Mouse (Mus musculus) olfactory bulb, adult 2 months (tissue): ENCODE measurements around the gene Gm26741. TPM values are rescaled to one million over a fixed set of nuclear protein-coding genes. Genes with fewer than 3 reads are reported as not detected.

Source experiments
- H3K27ac ChIP-seq: fragments of 200-500 bp; 2 replicates; pipeline ENCODE4 v1.5.1; 2012; ENCODE audit warnings: low read depth, low read length; ENCODE audit not compliant: insufficient read depth
- H3K4me1 ChIP-seq: fragments of 200-500 bp; 2 replicates; pipeline ENCODE4 v1.6.1; 2012; ENCODE audit warnings: low read length; ENCODE audit not compliant: control insufficient read depth, insufficient read depth
- H3K4me3 ChIP-seq: fragments of 200-500 bp; 2 replicates; pipeline ENCODE4 v1.5.1; 2012; ENCODE audit warnings: mild to moderate bottlenecking, low read depth, low read length, moderate library complexity; ENCODE audit not compliant: insufficient read depth
- CTCF ChIP-seq: fragments of 200-500 bp; IDR thresholded peaks from 2 replicates; pipeline ENCODE4 v1.5.1; 2012; ENCODE audit warnings: low read depth, mild to moderate bottlenecking, low read length, moderate library complexity; ENCODE audit not compliant: insufficient read depth
- POLR2A ChIP-seq: fragments of 200-500 bp; IDR thresholded peaks from 2 replicates; pipeline ENCODE4 v1.6.1; 2012; ENCODE audit warnings: mild to moderate bottlenecking, low read depth, low read length, moderate library complexity; ENCODE audit not compliant: insufficient read depth
- WGBS: fragments of 180-500 bp; shearing (Covaris S2); methylation state at CpG from one replicate; pipeline ENCODE4 v1.1.7; 2018; 5-methylcytosine and 5-hydroxymethylcytosine counted together
- polyA plus RNA-seq: library from polyadenylated mRNA; stranded (reverse); fragments of >200 nt; gene quantifications from 2 replicates; pipeline ENCODE4 v1.2.4, GENCODE M21; 2012; ENCODE audit warnings: low replicate concordance; ENCODE audit not compliant: missing spikeins, insufficient read depth, insufficient read length

The Gm26741 gene
- polyA plus RNA-seq, 1 experiment: not detected

DNA sequence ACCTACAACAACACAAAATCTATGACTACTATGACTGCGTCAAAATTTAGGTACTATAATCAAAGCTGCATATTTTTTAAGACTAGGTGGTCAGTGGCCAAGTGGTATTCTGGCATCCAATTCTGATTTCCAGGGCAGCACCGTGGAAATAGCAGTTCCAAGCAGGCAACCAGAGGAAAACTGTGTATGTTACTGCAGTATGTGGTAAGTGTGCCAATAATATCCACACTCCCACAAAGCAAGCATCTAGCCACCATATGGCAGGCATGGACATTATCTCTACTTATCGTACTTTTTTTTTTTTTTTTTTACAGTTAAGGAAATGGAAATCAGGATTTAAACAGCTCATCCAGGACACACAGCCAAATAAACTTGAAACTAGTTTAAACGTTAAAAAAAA lies 9.8 kb downstream of the Gm26741 start:
- 89% methylated on average over 4 of the region's 4 CpGs for WGBS
- no peaks in the 10 kb centered on the region for H3K4me1 ChIP-seq

DNA sequence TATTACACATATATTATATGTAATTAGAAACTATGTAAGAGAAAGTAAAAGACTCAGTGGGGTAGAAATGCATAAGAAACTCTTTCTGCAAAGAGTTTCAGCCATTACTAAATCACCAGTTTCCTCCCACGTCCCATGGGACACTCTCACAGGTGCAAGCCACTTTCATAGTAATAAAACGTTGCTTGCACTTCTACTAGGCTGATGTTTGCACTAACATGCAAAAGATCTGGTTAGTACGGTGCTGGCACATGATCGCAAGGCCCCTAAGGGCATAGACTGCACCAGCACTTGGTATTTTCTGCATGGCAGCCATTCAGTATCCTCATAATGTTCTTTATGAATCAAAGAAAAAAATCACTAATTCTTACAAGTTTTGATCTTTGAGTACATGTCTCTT lies 15.3 kb downstream of the Gm26741 start:
- H3K4me3 ChIP-seq: no peak overlapping the region
- no peak for TF ChIP-seq CTCF
- no peak for TF ChIP-seq POLR2A
- no peak overlapping the region for H3K27ac ChIP-seq
- H3K4me1 ChIP-seq: no peaks in the 10 kb centered on the region
- 84% methylated on average over 4 of the region's 4 CpGs for WGBS

More for the DNA sequence above, 9.8 kb downstream of the Gm26741 start:
- H3K27ac ChIP-seq: no peak overlapping the region
- TF ChIP-seq POLR2A (no peak), CTCF (no peak)
- H3K4me3 ChIP-seq: no peak overlapping the region

DNA sequence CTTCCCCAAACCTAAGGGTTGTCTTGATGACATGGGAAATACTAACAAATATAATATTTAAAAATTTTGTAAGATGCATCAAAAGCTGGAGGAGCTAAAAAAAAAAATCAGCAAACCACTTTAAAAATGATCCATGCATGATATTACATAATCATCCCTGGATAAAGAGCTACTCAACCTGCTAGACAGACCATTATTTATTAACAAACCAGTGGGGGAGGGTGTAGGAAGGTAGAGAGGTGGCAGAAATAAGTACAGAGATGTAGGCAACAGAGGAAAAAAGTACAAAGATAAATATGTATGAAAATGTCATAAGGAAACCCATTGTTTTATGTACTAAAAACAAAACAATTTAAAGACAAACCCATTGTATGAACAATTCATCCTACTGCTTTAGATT lies 16.1 kb downstream of the Gm26741 start:
- H3K4me1 ChIP-seq: no peaks in the 10 kb centered on the region
- H3K27ac ChIP-seq: no peak overlapping the region
- no peak for TF ChIP-seq CTCF
- TF ChIP-seq POLR2A: no peak
- no peak overlapping the region for H3K4me3 ChIP-seq

DNA sequence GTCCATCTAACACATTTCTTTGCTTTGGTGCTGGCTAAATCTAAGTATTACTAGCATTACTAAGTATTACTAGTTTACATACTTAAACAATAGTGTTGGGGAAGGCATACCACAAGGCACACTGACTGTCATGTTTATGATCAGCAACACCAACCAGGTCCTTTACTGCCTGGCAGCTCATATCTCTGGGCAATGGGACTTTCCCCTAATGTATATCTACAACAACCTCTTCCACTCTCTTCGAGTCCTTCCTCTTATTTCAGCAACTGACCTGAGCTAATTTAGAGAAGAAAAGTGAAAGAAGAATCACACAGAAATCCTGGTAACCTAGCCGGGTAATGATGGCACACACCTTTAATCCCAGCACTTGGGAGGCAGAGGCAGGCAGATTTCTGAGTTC lies 17.9 kb downstream of the Gm26741 start:
- no peaks in the 10 kb centered on the region for H3K4me1 ChIP-seq
- TF ChIP-seq CTCF: no peak
- TF ChIP-seq POLR2A: no peak
- 92% methylated on average over 2 of the region's 2 CpGs for WGBS
- no peak overlapping the region for H3K4me3 ChIP-seq
- H3K27ac ChIP-seq: no peak overlapping the region

- WGBS: 89% methylated on average over 2 of the region's 2 CpGs
- H3K4me1 ChIP-seq: no peaks in the 10 kb centered on the region
- TF ChIP-seq CTCF (no peak), POLR2A (no peak)
Observed at GRCm38 (mm10) chr10:52377813-52378212, 19.2 kb downstream of the Gm26741 start.

DNA sequence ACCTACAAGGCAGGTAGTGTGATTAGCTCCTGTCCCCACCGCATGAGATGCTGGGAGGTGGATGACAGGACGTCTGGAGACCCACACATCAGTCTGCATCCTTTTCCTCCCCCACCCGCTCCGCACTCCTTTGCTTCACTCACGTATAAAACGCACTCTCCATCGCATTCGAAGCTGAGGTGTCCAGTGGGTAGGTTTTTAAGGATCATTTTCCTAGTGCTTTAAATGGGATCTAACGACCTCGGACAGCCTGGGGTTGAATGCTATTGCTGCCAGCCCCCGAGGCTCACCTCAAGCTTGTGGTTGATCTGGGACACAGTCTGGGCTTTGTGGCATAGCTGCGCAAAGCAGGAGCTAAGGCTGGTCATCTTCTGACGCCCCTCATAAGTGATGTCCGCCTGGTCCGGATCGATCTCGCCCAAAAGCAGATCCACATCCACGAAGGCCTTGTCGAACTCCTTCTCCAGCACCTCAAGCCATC lies 22.8 kb downstream of the Gm26741 start:
- H3K27ac ChIP-seq: peak overlapping the region; percentile 41
- TF ChIP-seq POLR2A (no peak), CTCF (no peak)
- H3K4me1 ChIP-seq: no peaks in the 10 kb centered on the region
- 1% methylated on average over 19 of the region's 19 CpGs for WGBS
- H3K4me3 ChIP-seq: peak overlapping the region; percentile 76

More at GRCm38 (mm10) chr10:52377813-52378212, 19.2 kb downstream of the Gm26741 start:
- no peak overlapping the region for H3K27ac ChIP-seq
- H3K4me3 ChIP-seq: no peak overlapping the region

GRCm38 (mm10) chr10:52381845-52382591 lies 23.5 kb downstream of the Gm26741 start, which contains the start of gene Gopc:
Gopc (minus strand) TSS chr10:52382124.
- peak within 1 kb of the TSS; percentile 76 for H3K27ac ChIP-seq
- WGBS: 0% methylated on average over 71 of the region's 71 CpGs
- no peaks in the 10 kb centered on the region for H3K4me1 ChIP-seq
- TF ChIP-seq POLR2A (peak; percentile 60; the same call in 1 of the 2 replicates), CTCF (no peak)
- H3K4me3 ChIP-seq: peak within 1 kb of the TSS; percentile 76

GRCm38 (mm10) chr10:52383022-52383421 lies 24.5 kb downstream of the Gm26741 start:
- H3K27ac ChIP-seq: no peak overlapping the region
- no peaks in the 10 kb centered on the region for H3K4me1 ChIP-seq
- H3K4me3 ChIP-seq: no peak overlapping the region
- TF ChIP-seq CTCF (no peak), POLR2A (no peak)
- WGBS: 77% methylated on average over 6 of the region's 6 CpGs

DNA sequence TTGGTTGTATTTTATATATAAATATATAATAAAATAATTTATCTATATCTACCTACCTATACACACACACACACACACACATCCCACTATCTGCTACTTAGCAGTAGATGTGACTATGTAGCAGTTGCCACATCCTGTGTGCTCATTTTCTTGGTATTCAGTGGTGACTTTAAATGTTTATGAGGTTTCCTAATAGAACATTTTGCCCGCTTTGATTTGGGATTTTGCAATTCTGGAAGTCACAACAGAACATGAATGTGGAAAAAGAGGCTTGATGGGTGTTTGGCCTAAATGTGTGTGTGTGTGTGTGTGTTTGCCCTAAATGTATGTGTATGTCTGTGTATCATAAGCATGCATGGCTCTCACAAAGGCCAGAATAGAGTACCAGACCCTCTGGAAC lies 25.0 kb downstream of the Gm26741 start:
- TF ChIP-seq CTCF (no peak), POLR2A (no peak)
- 95% methylated on average over 1 of the region's 1 CpGs for WGBS

More for the DNA sequence above, 25.0 kb downstream of the Gm26741 start:
- no peak overlapping the region for H3K27ac ChIP-seq
- H3K4me3 ChIP-seq: no peak overlapping the region
- H3K4me1 ChIP-seq: no peaks in the 10 kb centered on the region
